ENCODE assay signal across 9 mouse cellular contexts in genomic region chr2:127722176-127722892, GRCm38 (mm10). TPM values are rescaled to one million over a fixed set of nuclear protein-coding genes. Genes with fewer than 3 reads are reported as not detected.
DNase-seq lines count a peak whose midpoint lies in the region; ATAC-seq lines count a peak whose summit lies in the region.
"Had no signal": no experiment of that assay in that cellular context is flagged by ENCODE, and none has a peak within 500 bp of the region (broad histone marks: within the 10 kb centered on the region; RNA-seq: fewer than 3 reads in every experiment).

No protein-coding gene starts in this region.

- H3K27ac ChIP-seq in embryonic facial prominence, embryonic 12.5 days = peak overlapping the region; percentile 47; the same call in 1 of the 2 replicates
- H3K27ac ChIP-seq in heart, embryonic 11.5 days (ENCODE audit: low read depth, low read length) = peak overlapping the region; percentile 96
- H3K27ac ChIP-seq in kidney, embryonic 16.5 days (ENCODE audit: low read length) = peak overlapping the region; percentile 84
- H3K27ac ChIP-seq in limb, embryonic 13.5 days = peak overlapping the region; percentile 82
- peak overlapping the region; percentile 35 for H3K27ac ChIP-seq in neural tube, embryonic 13.5 days (replicated peaks)

- 0 out of 2 replicates have a peak, but pooled peaks cover 2% of the 10 kb centered on the region for H3K4me1 ChIP-seq in embryonic facial prominence, embryonic 12.5 days
- peaks cover 16% of the 10 kb centered on the region for H3K4me1 ChIP-seq in heart, embryonic 11.5 days (ENCODE audit: control insufficient read depth, insufficient read depth, low read length)
- peaks cover 11% of the 10 kb centered on the region for H3K4me1 ChIP-seq in kidney, embryonic 16.5 days (ENCODE audit: insufficient read depth, low read length)
- peaks cover 24% of the 10 kb centered on the region for H3K4me1 ChIP-seq in limb, embryonic 13.5 days
- peaks cover 15% of the 10 kb centered on the region; the same call in 1 of the 2 replicates for H3K4me1 ChIP-seq in neural tube, embryonic 13.5 days (replicated peaks)

- no peak overlapping the region for H3K4me2 ChIP-seq in embryonic facial prominence, embryonic 12.5 days (replicated peaks)
- peak overlapping the region; percentile 15; the same call in 1 of the 2 replicates for H3K4me2 ChIP-seq in heart, embryonic 11.5 days
- H3K4me2 ChIP-seq in kidney, embryonic 16.5 days (replicated peaks; ENCODE audit: low read depth, low read length) = no peak overlapping the region
- no peak overlapping the region for H3K4me2 ChIP-seq in limb, embryonic 13.5 days (replicated peaks)
- H3K4me2 ChIP-seq in neural tube, embryonic 13.5 days = no peak overlapping the region

- H3K27me3 ChIP-seq in embryonic facial prominence, embryonic 12.5 days = no peaks in the 10 kb centered on the region
- no peaks in the 10 kb centered on the region for H3K27me3 ChIP-seq in heart, embryonic 11.5 days (ENCODE audit: control insufficient read depth, insufficient read depth, low read length)
- no peaks in the 10 kb centered on the region for H3K27me3 ChIP-seq in kidney, embryonic 16.5 days (ENCODE audit: insufficient read depth, low read length)
- H3K27me3 ChIP-seq in limb, embryonic 13.5 days = no peaks in the 10 kb centered on the region
- H3K27me3 ChIP-seq in neural tube, embryonic 13.5 days = no peaks in the 10 kb centered on the region

- peak; percentile 18 for DNase-seq in retina, postnatal 1 day
- DNase-seq in retina, embryonic 14.5 days (ENCODE audit: low spot score) = no peak
- no peak for DNase-seq in thymus, postnatal 0 days (ENCODE audit: low spot score)

- no peak overlapping the region for H3K9ac ChIP-seq in embryonic facial prominence, embryonic 12.5 days
- peak overlapping the region; percentile 23; the same call in 1 of the 2 replicates for H3K9ac ChIP-seq in heart, embryonic 11.5 days (ENCODE audit: low read depth, low read length)
- H3K9ac ChIP-seq in kidney, embryonic 16.5 days (replicated peaks; ENCODE audit: low read length) = no peak overlapping the region
- no peak overlapping the region for H3K9ac ChIP-seq in limb, embryonic 13.5 days
- H3K9ac ChIP-seq in neural tube, embryonic 13.5 days = no peak overlapping the region

- no peaks in the 10 kb centered on the region for H3K9me3 ChIP-seq in embryonic facial prominence, embryonic 12.5 days
- H3K9me3 ChIP-seq in heart, embryonic 11.5 days (replicated peaks; ENCODE audit: control insufficient read depth, low read length) = no peaks in the 10 kb centered on the region
- no peaks in the 10 kb centered on the region for H3K9me3 ChIP-seq in kidney, embryonic 16.5 days (ENCODE audit: low read length)
- no peaks in the 10 kb centered on the region for H3K9me3 ChIP-seq in limb, embryonic 13.5 days
- H3K9me3 ChIP-seq in neural tube, embryonic 13.5 days = no peaks in the 10 kb centered on the region
- H3K9me3 ChIP-seq: G1E had no signal

- ATAC-seq in embryonic facial prominence, embryonic 12.5 days (ENCODE audit: insufficient number of reproducible peaks, insufficient read depth, low FRiP score, low TSS enrichment) = no peak
- peak; percentile 86 for ATAC-seq in heart, embryonic 11.5 days (replicated peaks; ENCODE audit: insufficient number of reproducible peaks, low FRiP score, low TSS enrichment)
- peak; percentile 87 for ATAC-seq in kidney, embryonic 16.5 days (ENCODE audit: low FRiP score, low TSS enrichment)
- peak; percentile 66 for ATAC-seq in limb, embryonic 13.5 days (ENCODE audit: low FRiP score, low read depth)
- ATAC-seq in neural tube, embryonic 13.5 days (ENCODE audit: low read depth) = no peak; the same call in 1 of the 2 replicates

- no peak overlapping the region for H3K4me3 ChIP-seq in embryonic facial prominence, embryonic 12.5 days
- no peak overlapping the region for H3K4me3 ChIP-seq in heart, embryonic 11.5 days (ENCODE audit: low read depth, low read length)
- no peak overlapping the region for H3K4me3 ChIP-seq in kidney, embryonic 16.5 days (ENCODE audit: low read length)
- no peak overlapping the region for H3K4me3 ChIP-seq in limb, embryonic 13.5 days
- no peak overlapping the region for H3K4me3 ChIP-seq in neural tube, embryonic 13.5 days

- H3K36me3 ChIP-seq in embryonic facial prominence, embryonic 12.5 days = no peaks in the 10 kb centered on the region
- no peaks in the 10 kb centered on the region for H3K36me3 ChIP-seq in heart, embryonic 11.5 days (ENCODE audit: control insufficient read depth, insufficient read depth, low read length)
- H3K36me3 ChIP-seq in kidney, embryonic 16.5 days (ENCODE audit: insufficient read depth, low read length) = no peaks in the 10 kb centered on the region
- H3K36me3 ChIP-seq in limb, embryonic 13.5 days = no peaks in the 10 kb centered on the region
- no peaks in the 10 kb centered on the region for H3K36me3 ChIP-seq in neural tube, embryonic 13.5 days
- H3K36me3 ChIP-seq: G1E had no signal

- WGBS in embryonic facial prominence, embryonic 12.5 days = 55% methylated on average over 7 of the region's 7 CpGs
- WGBS in heart, embryonic 11.5 days (ENCODE audit: insufficient replicate concordance) = 35% methylated on average over 7 of the region's 7 CpGs
- 30% methylated on average over 7 of the region's 7 CpGs for WGBS in kidney, embryonic 16.5 days
- 34% methylated on average over 7 of the region's 7 CpGs for WGBS in limb, embryonic 13.5 days
- WGBS in neural tube, embryonic 13.5 days = 50% methylated on average over 7 of the region's 7 CpGs

RNA-seq across cellular contexts. Expression of gene Mall, which starts 7.4 kb away (rescaled TPM):
- polyA plus RNA-seq in embryonic facial prominence, embryonic 12.5 days (2016; fragmentation: Nextera tagmentation; extraction: Ambion mirVana) = 2.0 and 2.4 TPM in 2 replicates
- 2.5 and 3.8 TPM in 2 replicates for polyA plus RNA-seq in heart, embryonic 11.5 days (2014; fragmentation: Nextera tagmentation; extraction: Ambion mirVana)
- polyA plus RNA-seq in kidney, embryonic 16.5 days (2015; fragmentation: Nextera tagmentation; extraction: Ambion mirVana) = 2.6 and 3.5 TPM in 2 replicates
- 6.5 and 7.0 TPM in 2 replicates for polyA plus RNA-seq in limb, embryonic 13.5 days (2015; fragmentation: Nextera tagmentation; extraction: Ambion mirVana)
- polyA plus RNA-seq in neural tube, embryonic 13.5 days (2015; fragmentation: Nextera tagmentation; extraction: Ambion mirVana) = 1.3 and 1.5 TPM in 2 replicates
- polyA plus RNA-seq in thymus, postnatal 0 days (2015; fragmentation: Nextera tagmentation; extraction: Ambion mirVana) = 1.7 and 2.5 TPM in 2 replicates
- polyA plus RNA-seq: G1E had no signal

Comparison
In these comparisons a context has a peak if more than half of its experiments do, and no peak if none do; other contexts are left out.
1. ATAC-seq: peak in heart, embryonic 11.5 days (single experiment), kidney, embryonic 16.5 days (single experiment) and limb, embryonic 13.5 days (single experiment); none in embryonic facial prominence, embryonic 12.5 days (single experiment) and neural tube, embryonic 13.5 days (single experiment).
2. H3K27ac ChIP-seq: peak in every context shown above with its lines; median percentile 96 in heart, embryonic 11.5 days; 84 in kidney, embryonic 16.5 days; 82 in limb, embryonic 13.5 days; 47 in embryonic facial prominence, embryonic 12.5 days; 35 in neural tube, embryonic 13.5 days.